Mouse (Mus musculus): ENCODE results near the gene Thap12.

GRCm38 (mm10) chr7:98656531-98657221 lies 46.2 kb upstream of the Thap12 start, which contains the start of gene Emsy:
- TF ChIP-seq EP300 (IDR thresholded peaks at IDR 0.05; ENCODE audit: low read depth) = no peak; the same call in none of the 2 replicates
- no peak for TF ChIP-seq CTCF (IDR thresholded peaks at IDR 0.05; ENCODE audit: low read depth)

Data from liver, embryonic 14.5 days (tissue).